Mouse (Mus musculus): Measurements from ENCODE around the gene Zwilch.

- no peak for TF ChIP-seq GATA1 (IDR thresholded peaks at IDR 0.05; ENCODE audit: borderline replicate concordance, low read length)
- TF ChIP-seq FLI1 (IDR thresholded peaks at IDR 0.05; ENCODE audit: low read length) = no peak
Measured at GRCm38 (mm10) chr9:64098282-64098681, 74.6 kb downstream of the Zwilch start.
